Mouse (Mus musculus) lung, embryonic 15.5 days (tissue): ENCODE data around the gene Vwc2l. TPM values are rescaled to one million over a fixed set of nuclear protein-coding genes. Genes with fewer than 3 reads are reported as not detected.

Experiments
- ATAC-seq: fragments of 200-750 bp; cut with Nextera tagmentation; 2 replicates; pipeline ENCODE4 v1.8.0; 2017; ENCODE audit warnings: moderate number of reproducible peaks, borderline replicate concordance; ENCODE audit not compliant: low FRiP score, low TSS enrichment; ENCODE audit errors: extremely low read depth
- H3K27ac ChIP-seq: fragments of 300-500 bp; sonication (generic); 2 replicates; pipeline ENCODE4 v1.5.1; 2015; ENCODE audit warnings: moderate library complexity, mild to moderate bottlenecking, inconsistent platforms
- H3K27me3 ChIP-seq: fragments of 300-500 bp; sonication (generic); 2 replicates; pipeline ENCODE4 v1.6.1; 2015; ENCODE audit warnings: inconsistent platforms
- H3K36me3 ChIP-seq: fragments of 300-500 bp; sonication (generic); 2 replicates; pipeline ENCODE4 v1.6.1; 2015; ENCODE audit warnings: inconsistent platforms
- H3K4me1 ChIP-seq: fragments of 300-500 bp; sonication (generic); 2 replicates; pipeline ENCODE4 v1.6.1; 2015; ENCODE audit warnings: inconsistent platforms
- H3K4me2 ChIP-seq: fragments of 300-500 bp; sonication (generic); 2 replicates; pipeline ENCODE4 v1.6.1; 2015; ENCODE audit warnings: inconsistent platforms, mild to moderate bottlenecking, moderate library complexity
- H3K4me3 ChIP-seq: fragments of 300-500 bp; sonication (generic); 2 replicates; pipeline ENCODE4 v1.5.1; 2015; ENCODE audit warnings: mild to moderate bottlenecking, inconsistent platforms
- H3K9ac ChIP-seq: fragments of 300-500 bp; sonication (generic); 2 replicates; pipeline ENCODE4 v1.6.1; 2015; ENCODE audit warnings: inconsistent platforms
- H3K9me3 ChIP-seq: fragments of 300-500 bp; sonication (generic); 2 replicates; pipeline ENCODE4 v1.6.1; 2016; ENCODE audit warnings: inconsistent platforms
- WGBS: fragments of 180-500 bp; shearing (Covaris S2); methylation state at CpG from one replicate; pipeline ENCODE4 v1.1.7; 2015; 5-methylcytosine and 5-hydroxymethylcytosine counted together
- polyA plus RNA-seq: library from polyadenylated mRNA; unstranded; fragments of >200 nt; fragmentation: Nextera tagmentation; extraction: Ambion mirVana; gene quantifications from 2 replicates; pipeline ENCODE4 v1.2.1, GENCODE M21; 2015

Gene Vwc2l
- polyA plus RNA-seq, 1 experiment from 2014 or later, result 0.07 TPM

DNA sequence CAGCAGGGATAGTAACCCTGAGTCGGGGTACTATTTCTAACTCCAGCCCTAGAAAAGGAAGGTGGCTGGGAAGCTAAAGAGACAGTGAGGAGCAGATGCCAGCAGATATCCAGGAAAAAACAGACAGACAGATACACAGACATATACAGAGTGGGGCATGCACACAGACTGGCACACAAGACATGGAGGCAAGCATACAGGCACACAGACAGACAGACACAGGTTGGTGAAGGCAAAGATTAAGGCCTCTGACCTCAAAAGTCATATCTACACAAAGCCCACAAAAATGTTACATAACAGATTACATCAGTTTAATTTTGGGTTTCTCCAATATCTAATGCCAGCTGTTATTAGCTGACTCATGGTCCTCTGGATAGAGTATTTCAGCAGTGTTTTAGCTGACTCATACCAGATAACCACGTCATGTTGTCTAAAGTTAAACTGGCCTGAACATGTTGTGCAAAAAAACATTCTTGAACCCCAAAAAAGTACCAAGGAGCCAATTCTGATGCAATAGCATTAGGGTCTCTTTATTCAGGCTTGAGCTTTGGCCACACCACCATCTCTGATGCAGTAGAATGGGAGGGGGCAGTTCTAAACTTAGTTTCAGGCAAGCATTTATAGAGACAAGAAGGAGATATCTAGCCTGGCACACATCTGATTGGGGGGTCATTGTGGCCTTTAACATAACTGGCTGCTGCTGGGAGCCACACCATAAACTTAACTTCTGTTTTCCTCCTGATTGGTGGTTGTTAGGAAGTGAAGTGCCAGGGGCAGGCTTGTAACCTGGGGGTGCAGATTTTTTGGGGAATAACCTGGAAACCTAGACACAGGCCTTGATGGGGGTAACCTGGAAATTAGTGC is 192.9 kb downstream of the Vwc2l start:
- Histone ChIP-seq H3K4me1 (no peaks in the 10 kb centered on the region), H3K9me3 (no peaks in the 10 kb centered on the region), H3K9ac (no peak overlapping the region), H3K36me3 (no peaks in the 10 kb centered on the region), H3K4me2 (no peak overlapping the region), H3K27me3 (no peaks in the 10 kb centered on the region), H3K27ac (no peak overlapping the region), H3K4me3 (no peak overlapping the region)
- whole genome bisulfite sequencing, result 73% methylated on average over 2 of the region's 2 CpGs
- ATAC-seq, result no peak

GRCm38 (mm10) chr1:70933016-70933415 is 207.5 kb downstream of the Vwc2l start:
- H3K9ac ChIP-seq, result no peak overlapping the region
- no peak overlapping the region for H3K4me3 ChIP-seq
- H3K4me1 ChIP-seq, result no peaks in the 10 kb centered on the region
- no peak overlapping the region for H3K27ac ChIP-seq
- H3K27me3 ChIP-seq, result no peaks in the 10 kb centered on the region
- no peak for ATAC-seq
- H3K36me3 ChIP-seq, result no peaks in the 10 kb centered on the region
- 88% methylated on average over 4 of the region's 4 CpGs for WGBS
- no peaks in the 10 kb centered on the region for H3K9me3 ChIP-seq
- H3K4me2 ChIP-seq, result no peak overlapping the region
